Mouse (Mus musculus): ENCODE measurements at regions not wholly inside any gene's neighbourhood (a gene's known extent, or its start where the extent isn't known, plus 50 kb on each side); places are given as distances from the start of the nearest gene placed in this dataset.

DNA sequence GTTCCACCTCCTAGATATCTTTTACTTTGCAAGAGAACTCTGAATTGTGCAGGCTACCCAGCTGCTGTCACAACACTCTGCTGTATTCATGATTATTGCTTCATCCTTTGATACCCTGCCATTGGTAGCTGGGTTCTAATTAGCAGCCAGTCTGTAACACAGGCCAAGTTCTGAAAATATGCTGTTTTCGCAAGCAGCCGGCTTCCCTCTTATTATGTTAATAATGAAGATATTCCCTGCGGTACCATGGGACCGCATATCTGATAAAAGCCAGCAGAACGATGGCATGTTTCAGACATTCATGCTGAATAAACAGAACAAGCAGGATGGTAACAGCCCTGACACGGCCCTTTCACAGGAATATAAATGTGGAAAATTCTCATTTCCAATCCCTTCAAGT lies 235.6 kb downstream of the Galc start:
- no peak overlapping the region for H3K4me2 ChIP-seq
- 71% methylated on average over 6 of the region's 6 CpGs for WGBS
- H3K4me1 ChIP-seq, result no peaks in the 10 kb centered on the region
- H3K27ac ChIP-seq (replicated peaks), result no peak overlapping the region
- H3K4me3 ChIP-seq, result no peak overlapping the region
- no peak for ATAC-seq (ENCODE audit: extremely low read depth, insufficient number of reproducible peaks, low FRiP score, low TSS enrichment)
- no peaks in the 10 kb centered on the region for H3K27me3 ChIP-seq (replicated peaks)
- no peaks in the 10 kb centered on the region for H3K9me3 ChIP-seq
- H3K36me3 ChIP-seq, result no peaks in the 10 kb centered on the region
- no peak overlapping the region for H3K9ac ChIP-seq

GRCm38 (mm10) chr12:98014607-98015278 lies 244.5 kb downstream of the Galc start:
- H3K4me3 ChIP-seq, result no peak overlapping the region
- no peaks in the 10 kb centered on the region for H3K4me1 ChIP-seq
- H3K4me2 ChIP-seq, result no peak overlapping the region
- 59% methylated on average over 8 of the region's 8 CpGs for WGBS
- H3K9ac ChIP-seq, result no peak overlapping the region
- H3K36me3 ChIP-seq, result no peaks in the 10 kb centered on the region
- H3K27me3 ChIP-seq (replicated peaks), result no peaks in the 10 kb centered on the region
- H3K27ac ChIP-seq (replicated peaks), result no peak overlapping the region
- no peak for ATAC-seq (ENCODE audit: extremely low read depth, insufficient number of reproducible peaks, low FRiP score, low TSS enrichment)
- H3K9me3 ChIP-seq, result no peaks in the 10 kb centered on the region

GRCm38 (mm10) chr12:98009175-98009574 lies 250.1 kb downstream of the Galc start:
- Histone ChIP-seq H3K4me2 (no peak overlapping the region), H3K9ac (no peak overlapping the region), H3K4me3 (no peak overlapping the region), H3K4me1 (0 out of 2 replicates have a peak, but pooled peaks cover 5% of the 10 kb centered on the region), H3K27ac (replicated peaks) (no peak overlapping the region), H3K9me3 (no peaks in the 10 kb centered on the region), H3K36me3 (no peaks in the 10 kb centered on the region), H3K27me3 (replicated peaks) (no peaks in the 10 kb centered on the region)
- 69% methylated on average over 2 of the region's 2 CpGs for WGBS
- ATAC-seq (ENCODE audit: extremely low read depth, insufficient number of reproducible peaks, low FRiP score, low TSS enrichment), result no peak

DNA sequence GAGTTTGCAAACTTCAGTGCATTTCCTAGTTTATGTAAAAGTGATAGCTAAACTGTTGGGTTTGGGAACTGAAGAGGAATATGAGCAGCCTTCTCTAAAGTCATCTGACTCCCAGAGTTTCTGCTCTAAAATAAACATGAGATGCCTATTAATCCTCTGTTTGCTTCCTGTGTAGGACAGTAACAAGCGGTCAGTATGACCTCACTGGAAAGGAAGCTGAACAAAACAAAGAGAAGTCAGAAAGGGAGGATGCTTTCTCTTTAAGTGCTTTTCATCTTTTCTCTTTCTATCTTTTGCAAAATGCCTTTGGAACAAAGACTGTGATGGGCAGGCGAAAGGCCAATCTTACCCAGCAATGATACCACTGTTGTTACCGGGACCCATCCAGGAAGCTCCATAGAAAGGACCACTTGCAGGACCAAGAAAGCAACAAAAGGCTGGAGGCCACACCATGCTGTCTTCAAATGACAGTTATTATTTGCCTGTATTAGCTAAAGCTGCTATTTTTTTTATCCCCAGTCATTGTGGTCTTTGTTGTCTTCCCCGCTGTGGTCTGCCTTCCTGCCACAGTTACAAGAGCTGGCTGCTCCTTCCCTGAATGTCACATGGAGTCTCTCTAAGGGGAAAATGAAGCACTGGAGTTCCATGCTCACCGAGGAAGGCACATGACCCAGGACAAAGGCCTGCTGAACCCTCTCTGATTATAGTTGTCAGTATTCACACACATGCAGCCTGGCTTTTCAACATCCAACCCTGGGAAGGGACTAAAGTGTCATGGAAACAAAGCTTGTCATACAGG lies 253.4 kb downstream of the Galc start:
- H3K4me1 ChIP-seq, result 0 out of 2 replicates have a peak, but pooled peaks cover 5% of the 10 kb centered on the region
- H3K9ac ChIP-seq, result no peak overlapping the region
- ATAC-seq (ENCODE audit: extremely low read depth, insufficient number of reproducible peaks, low FRiP score, low TSS enrichment), result no peak
- no peak overlapping the region for H3K27ac ChIP-seq (replicated peaks)
- H3K27me3 ChIP-seq (replicated peaks), result no peaks in the 10 kb centered on the region
- no peak overlapping the region for H3K4me2 ChIP-seq
- WGBS, result 52% methylated on average over 5 of the region's 5 CpGs
- H3K36me3 ChIP-seq, result no peaks in the 10 kb centered on the region
- no peaks in the 10 kb centered on the region for H3K9me3 ChIP-seq
- H3K4me3 ChIP-seq, result no peak overlapping the region

GRCm38 (mm10) chr12:98002217-98002616 lies 257.0 kb downstream of the Galc start:
- H3K4me1 ChIP-seq, result 0 out of 2 replicates have a peak, but pooled peaks cover 5% of the 10 kb centered on the region
- ATAC-seq (ENCODE audit: extremely low read depth, insufficient number of reproducible peaks, low FRiP score, low TSS enrichment), result no peak
- no peak overlapping the region for H3K27ac ChIP-seq (replicated peaks)
- H3K36me3 ChIP-seq, result no peaks in the 10 kb centered on the region
- no peak overlapping the region for H3K4me2 ChIP-seq
- no peaks in the 10 kb centered on the region for H3K9me3 ChIP-seq
- H3K9ac ChIP-seq, result no peak overlapping the region
- H3K4me3 ChIP-seq, result no peak overlapping the region
- H3K27me3 ChIP-seq (replicated peaks), result no peaks in the 10 kb centered on the region
- 80% methylated on average over 5 of the region's 5 CpGs for WGBS

GRCm38 (mm10) chr12:97994884-97995283 lies 264.4 kb downstream of the Galc start:
- WGBS, result 35% methylated on average over 1 of the region's 1 CpGs
- Histone ChIP-seq H3K9me3 (no peaks in the 10 kb centered on the region), H3K4me3 (no peak overlapping the region), H3K36me3 (no peaks in the 10 kb centered on the region), H3K4me1 (no peaks in the 10 kb centered on the region), H3K9ac (no peak overlapping the region), H3K27me3 (replicated peaks) (no peaks in the 10 kb centered on the region), H3K4me2 (no peak overlapping the region), H3K27ac (replicated peaks) (no peak overlapping the region)
- ATAC-seq (ENCODE audit: extremely low read depth, insufficient number of reproducible peaks, low FRiP score, low TSS enrichment), result no peak

- Histone ChIP-seq H3K4me1 (no peaks in the 10 kb centered on the region), H3K27ac (replicated peaks) (no peak overlapping the region), H3K4me2 (no peak overlapping the region), H3K27me3 (replicated peaks) (no peaks in the 10 kb centered on the region), H3K9me3 (no peaks in the 10 kb centered on the region), H3K9ac (no peak overlapping the region), H3K36me3 (no peaks in the 10 kb centered on the region), H3K4me3 (no peak overlapping the region)
- WGBS, result 77% methylated on average over 3 of the region's 3 CpGs
- ATAC-seq (ENCODE audit: extremely low read depth, insufficient number of reproducible peaks, low FRiP score, low TSS enrichment), result no peak
Observed at GRCm38 (mm10) chr12:97993937-97994336, 265.3 kb downstream of the Galc start.

DNA sequence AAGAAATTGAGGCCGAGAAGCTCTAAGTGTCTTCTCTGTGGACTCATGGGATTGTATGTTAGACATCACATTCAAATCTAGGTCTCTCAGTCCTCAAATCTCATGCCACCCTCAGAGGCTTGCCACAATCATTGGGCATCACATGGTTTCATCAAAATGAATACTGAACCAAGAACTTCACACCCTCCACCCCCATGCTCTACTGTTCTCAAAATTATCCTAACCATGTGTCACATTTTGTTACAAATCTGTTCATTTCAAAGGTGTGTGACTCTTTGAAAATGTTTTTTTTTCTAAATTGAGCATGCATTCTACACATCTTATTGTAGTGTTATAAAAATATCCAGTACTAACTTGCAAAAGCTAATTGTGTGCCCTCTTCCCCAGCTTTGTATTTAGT lies 275.9 kb downstream of the Galc start:
- Histone ChIP-seq H3K4me3 (no peak overlapping the region), H3K27ac (replicated peaks) (no peak overlapping the region), H3K9ac (no peak overlapping the region), H3K27me3 (replicated peaks) (no peaks in the 10 kb centered on the region), H3K9me3 (no peaks in the 10 kb centered on the region), H3K36me3 (no peaks in the 10 kb centered on the region), H3K4me2 (no peak overlapping the region), H3K4me1 (no peaks in the 10 kb centered on the region)
- no peak for ATAC-seq (ENCODE audit: extremely low read depth, insufficient number of reproducible peaks, low FRiP score, low TSS enrichment)
- 78% methylated on average over 1 of the region's 1 CpGs for WGBS

DNA sequence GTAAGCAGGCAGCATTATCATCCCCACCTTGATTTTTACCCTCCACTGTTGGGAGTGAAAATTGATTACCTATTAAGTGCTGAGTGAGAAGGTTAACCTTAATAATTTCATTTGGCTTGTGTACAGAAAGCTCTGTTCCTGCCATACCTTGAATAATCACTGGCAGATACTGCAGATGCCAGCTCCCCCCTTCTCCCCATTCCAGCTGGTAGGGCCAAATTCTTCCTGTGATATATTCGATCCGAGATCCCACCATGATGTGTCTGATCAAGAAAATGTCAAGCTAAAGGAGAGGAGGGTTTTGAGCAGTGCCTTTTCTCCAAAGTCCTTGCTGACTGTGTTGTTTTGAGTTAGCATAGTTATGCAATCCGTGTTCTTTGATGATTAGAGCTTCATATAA lies 280.6 kb downstream of the Galc start:
- H3K4me2 ChIP-seq, result no peak overlapping the region
- no peaks in the 10 kb centered on the region for H3K9me3 ChIP-seq
- ATAC-seq (ENCODE audit: extremely low read depth, insufficient number of reproducible peaks, low FRiP score, low TSS enrichment), result no peak
- H3K9ac ChIP-seq, result no peak overlapping the region
- H3K4me3 ChIP-seq, result no peak overlapping the region
- H3K27me3 ChIP-seq (replicated peaks), result no peaks in the 10 kb centered on the region
- H3K4me1 ChIP-seq, result no peaks in the 10 kb centered on the region
- 54% methylated on average over 3 of the region's 3 CpGs for WGBS
- H3K27ac ChIP-seq (replicated peaks), result no peak overlapping the region
- no peaks in the 10 kb centered on the region for H3K36me3 ChIP-seq

DNA sequence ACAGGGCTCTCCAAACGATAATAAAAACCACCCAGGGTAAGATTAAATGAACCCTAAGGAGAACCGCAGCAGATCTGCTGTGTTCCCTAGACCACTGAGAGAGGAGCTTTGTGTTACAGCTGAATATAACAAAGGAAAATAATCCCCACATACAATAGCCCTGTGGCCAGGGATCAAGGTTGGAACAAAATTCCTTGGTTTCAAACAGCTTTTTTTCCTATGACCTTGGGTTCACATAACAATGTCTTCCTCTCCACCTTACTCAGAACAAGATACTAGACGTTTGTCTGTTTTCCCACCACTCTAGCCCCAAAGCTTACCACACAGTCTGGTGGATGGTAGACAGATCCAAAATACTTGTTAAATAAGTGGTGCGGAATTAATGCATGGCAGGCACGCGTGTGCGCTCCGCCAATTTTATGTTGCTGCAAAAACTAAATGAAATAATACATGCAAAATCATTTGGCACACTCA lies 281.0 kb downstream of the Galc start:
- Histone ChIP-seq H3K36me3 (no peaks in the 10 kb centered on the region), H3K27me3 (replicated peaks) (no peaks in the 10 kb centered on the region), H3K4me3 (no peak overlapping the region), H3K4me2 (no peak overlapping the region), H3K9ac (no peak overlapping the region), H3K4me1 (no peaks in the 10 kb centered on the region), H3K27ac (replicated peaks) (no peak overlapping the region), H3K9me3 (no peaks in the 10 kb centered on the region)
- ATAC-seq (ENCODE audit: extremely low read depth, insufficient number of reproducible peaks, low FRiP score, low TSS enrichment), result no peak
- 76% methylated on average over 8 of the region's 8 CpGs for WGBS

GRCm38 (mm10) chr12:97977633-97978032 lies 281.6 kb downstream of the Galc start:
- ATAC-seq (ENCODE audit: extremely low read depth, insufficient number of reproducible peaks, low FRiP score, low TSS enrichment), result no peak
- H3K4me3 ChIP-seq, result no peak overlapping the region
- H3K36me3 ChIP-seq, result no peaks in the 10 kb centered on the region
- 67% methylated on average over 3 of the region's 3 CpGs for WGBS
- H3K9me3 ChIP-seq, result no peaks in the 10 kb centered on the region
- H3K4me2 ChIP-seq, result no peak overlapping the region
- H3K27me3 ChIP-seq (replicated peaks), result no peaks in the 10 kb centered on the region
- no peak overlapping the region for H3K27ac ChIP-seq (replicated peaks)
- H3K4me1 ChIP-seq, result no peaks in the 10 kb centered on the region
- no peak overlapping the region for H3K9ac ChIP-seq

Measured in heart, embryonic 13.5 days (tissue).